Mouse (Mus musculus) gastrocnemius, postnatal 4 days (tissue): ENCODE measurements at regions not wholly inside any gene's neighbourhood (a gene's known extent, or its start where the extent isn't known, plus 50 kb on each side); places are given as distances from the start of the nearest gene placed in this dataset.

Experiments
- DNase-seq, 2 experiments: peaks; one replicate each; pipeline ENCODE4 v3.0.0; 2021 to 2022; ENCODE audit warnings: low spot score in 2 of 2, mixed read lengths in 2 of 2

DNA sequence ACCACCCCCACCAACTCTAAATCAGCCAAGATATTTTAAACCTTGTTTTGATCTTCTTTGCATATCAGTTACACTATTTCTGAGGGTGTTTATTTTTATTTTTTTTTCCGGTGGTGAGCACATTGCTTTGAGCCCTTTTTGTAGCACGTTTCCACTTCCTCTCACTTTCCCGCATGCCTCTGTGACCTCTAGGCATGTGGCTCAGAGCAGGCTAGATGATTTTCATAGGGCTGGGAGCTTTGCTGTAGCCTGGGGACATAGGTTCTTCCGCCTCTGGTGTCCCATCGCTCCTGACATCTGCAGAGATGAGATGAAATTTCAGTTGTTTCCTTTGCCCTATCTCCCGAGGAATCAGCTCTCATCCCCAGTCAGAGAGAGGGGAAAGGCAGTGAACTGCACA lies 197.3 kb upstream of the Bcl6 start:
- DNase-seq = no peak

DNA sequence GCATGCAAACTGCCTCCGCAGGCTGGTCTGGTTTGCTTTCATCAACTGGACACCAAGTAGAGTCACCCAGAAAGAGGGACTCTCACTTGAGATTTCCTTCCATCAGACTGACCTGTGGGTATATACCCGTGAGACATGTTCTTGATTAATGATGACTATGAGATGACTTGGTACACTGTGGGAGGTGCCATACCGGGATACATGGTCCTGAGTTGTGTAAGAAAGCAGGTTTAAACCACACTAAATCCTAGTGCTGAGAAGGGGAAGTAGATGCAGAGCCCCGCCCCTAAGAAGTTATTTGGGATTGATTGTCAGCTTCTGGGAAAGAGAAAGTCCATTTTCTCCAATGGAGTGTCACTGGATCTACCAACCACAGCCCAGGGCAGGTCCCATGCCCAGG lies 196.2 kb upstream of the Bcl6 start:
- no peak for DNase-seq

DNA sequence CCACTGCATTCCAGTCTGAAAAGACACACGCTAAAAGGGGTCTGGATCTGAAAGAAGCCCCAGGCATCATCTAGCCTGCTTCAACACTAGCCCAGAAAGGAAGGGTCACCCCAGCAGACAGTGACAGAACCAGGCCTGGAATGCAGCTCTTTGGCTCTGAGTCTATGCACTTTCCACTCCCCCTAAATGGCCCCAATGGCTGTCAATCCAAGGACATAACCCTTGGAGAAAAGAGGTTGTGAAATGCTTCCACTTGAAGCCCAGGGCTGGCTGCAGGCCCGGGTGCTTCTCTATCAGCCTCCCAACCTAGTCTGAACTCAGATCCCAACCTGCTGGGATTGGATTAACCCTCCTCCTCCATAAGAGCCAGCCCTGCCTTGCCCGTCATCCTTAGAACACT lies 194.6 kb upstream of the Bcl6 start:
- DNase-seq = no peak

DNA sequence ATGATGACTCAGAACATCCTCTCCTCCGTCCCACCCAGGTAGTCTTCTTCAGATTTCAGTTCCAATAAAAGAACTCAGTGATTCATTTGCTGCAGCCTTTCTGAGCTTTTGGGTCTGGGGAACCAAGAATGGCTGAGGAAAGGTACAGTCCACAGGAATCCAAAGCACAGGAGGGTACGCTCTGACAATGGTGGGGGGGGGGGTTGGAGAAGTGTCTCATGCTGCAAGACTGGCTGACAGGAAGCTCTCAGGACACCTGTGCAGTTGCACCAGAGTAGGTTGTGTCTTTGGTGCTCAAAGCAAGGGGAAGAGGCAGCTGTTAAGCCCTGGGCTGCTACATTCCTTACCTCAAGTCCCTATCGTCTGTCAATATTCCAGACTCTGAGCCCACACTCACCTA lies 192.7 kb upstream of the Bcl6 start:
- DNase-seq = no peak

DNA sequence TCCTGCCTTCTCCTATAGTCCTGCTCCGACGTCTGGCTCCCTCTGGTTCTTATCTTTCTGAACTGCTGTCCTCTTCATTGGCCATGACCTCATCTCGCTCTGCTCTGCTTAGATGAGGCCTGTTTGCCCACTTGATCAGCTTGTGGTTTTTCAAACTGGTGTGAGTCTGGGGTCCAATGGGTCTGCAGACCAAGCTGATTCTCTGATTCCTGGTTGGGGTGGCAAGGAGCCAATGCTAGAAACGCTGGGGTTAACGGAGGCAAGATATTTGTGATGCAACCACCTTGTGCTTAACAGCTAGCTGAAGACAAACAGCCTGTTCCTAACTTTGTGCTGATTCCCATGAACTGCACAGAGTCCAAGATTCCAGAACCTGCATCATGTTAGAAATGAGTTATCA lies 192.0 kb upstream of the Bcl6 start:
- no peak for DNase-seq

DNA sequence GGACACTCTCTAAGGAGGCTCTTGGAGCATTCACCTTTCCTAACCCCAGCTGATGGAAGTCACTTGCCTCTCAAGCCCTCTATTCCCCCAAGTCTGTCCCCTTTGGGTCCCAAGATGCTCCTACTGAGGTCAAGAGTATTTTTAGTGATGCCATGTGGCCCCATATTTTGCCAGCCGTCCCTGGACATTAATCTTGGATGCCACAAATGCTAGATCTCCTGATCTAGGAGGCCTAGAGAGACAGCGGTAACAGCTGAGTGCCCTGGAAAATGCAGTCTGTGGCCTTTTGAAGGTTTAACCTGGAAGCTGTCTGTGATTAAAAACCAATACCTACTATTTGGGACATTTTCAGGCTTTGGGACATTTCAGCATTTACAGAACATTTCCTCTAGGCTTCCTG lies 188.9 kb upstream of the Bcl6 start:
- no peak for DNase-seq

DNA sequence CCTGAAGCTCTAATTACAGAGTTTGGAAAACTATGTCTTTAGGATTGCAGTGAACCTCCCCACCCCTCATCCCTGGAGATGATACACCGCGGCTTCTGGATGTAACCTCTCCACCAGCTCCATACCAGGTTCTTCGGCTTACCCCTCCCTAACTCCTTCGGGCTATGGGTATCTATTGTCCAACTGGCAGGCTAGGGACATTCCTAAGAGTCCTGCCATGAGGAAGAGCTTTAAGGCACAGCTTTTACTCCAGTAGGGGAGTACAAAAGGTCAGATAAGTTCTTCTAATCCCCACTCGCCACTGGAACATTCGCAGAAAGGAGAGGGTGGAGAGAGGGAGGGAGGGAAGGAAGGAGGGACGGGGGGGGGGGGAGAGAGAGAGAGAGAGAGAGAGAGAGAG lies 188.5 kb upstream of the Bcl6 start:
- no peak for DNase-seq

DNA sequence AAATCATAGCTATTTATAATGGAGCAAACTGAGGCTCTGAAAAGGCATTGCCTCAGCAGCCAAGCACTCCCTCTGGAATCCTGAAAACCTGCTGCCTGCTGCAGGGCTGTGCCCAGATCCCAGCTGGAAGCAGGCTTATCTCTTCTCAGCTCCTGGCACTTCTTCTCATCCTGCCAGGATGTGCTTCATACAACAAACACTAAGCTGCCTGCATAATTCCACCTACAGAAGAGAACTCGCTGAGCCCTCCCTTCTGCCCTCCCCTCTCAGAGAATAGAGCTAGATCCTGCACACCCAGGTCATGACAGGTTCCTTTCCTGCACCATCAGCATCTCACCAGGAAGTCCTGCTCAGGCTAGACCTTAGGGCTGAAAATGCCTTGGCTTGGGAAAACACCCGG lies 187.4 kb upstream of the Bcl6 start:
- DNase-seq = no peak

DNA sequence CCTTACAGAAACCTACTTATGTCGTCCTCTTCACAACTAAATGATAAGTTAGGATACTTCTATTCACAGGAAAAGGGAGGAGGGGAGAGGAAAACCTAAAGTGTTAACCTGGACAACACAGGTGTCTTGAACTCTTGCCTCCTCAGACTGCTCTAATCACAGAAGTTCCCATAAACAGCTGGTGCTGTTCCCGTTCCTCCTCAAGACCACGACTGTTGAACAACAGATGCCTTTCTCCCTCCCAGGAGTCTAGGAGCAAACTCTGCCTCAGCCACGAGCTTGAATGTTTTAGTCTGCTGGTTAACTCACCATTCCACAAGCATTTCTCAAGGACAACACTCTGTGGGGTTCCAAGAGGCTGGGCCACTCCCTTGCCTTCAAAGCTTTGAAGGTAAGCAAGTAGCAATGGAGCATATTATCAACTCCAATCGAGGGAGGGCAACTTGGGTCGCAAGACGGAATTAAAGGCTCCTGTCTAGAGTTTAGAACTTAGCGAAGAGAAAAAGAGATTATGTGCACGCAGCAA lies 186.6 kb upstream of the Bcl6 start:
- no peak for DNase-seq

DNA sequence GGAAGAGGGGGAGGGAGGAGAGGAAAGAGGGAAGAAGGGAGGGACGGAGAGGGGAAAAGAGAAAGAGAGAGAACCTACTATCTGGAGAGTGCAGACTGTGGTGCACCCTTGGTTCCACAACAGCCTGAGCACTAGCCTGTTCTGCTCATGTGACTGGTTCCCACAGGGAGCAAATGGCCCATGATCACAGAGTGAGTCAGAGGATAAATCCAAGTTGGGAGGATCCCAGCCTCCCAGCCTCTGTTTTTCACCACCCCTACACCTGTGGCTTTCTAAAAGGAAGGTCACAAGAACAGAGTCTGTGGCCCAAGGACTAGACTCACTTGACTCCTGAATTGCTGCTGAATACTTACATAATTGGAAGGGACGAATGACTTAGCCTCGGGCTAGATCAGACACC lies 185.9 kb upstream of the Bcl6 start:
- no peak for DNase-seq

DNA sequence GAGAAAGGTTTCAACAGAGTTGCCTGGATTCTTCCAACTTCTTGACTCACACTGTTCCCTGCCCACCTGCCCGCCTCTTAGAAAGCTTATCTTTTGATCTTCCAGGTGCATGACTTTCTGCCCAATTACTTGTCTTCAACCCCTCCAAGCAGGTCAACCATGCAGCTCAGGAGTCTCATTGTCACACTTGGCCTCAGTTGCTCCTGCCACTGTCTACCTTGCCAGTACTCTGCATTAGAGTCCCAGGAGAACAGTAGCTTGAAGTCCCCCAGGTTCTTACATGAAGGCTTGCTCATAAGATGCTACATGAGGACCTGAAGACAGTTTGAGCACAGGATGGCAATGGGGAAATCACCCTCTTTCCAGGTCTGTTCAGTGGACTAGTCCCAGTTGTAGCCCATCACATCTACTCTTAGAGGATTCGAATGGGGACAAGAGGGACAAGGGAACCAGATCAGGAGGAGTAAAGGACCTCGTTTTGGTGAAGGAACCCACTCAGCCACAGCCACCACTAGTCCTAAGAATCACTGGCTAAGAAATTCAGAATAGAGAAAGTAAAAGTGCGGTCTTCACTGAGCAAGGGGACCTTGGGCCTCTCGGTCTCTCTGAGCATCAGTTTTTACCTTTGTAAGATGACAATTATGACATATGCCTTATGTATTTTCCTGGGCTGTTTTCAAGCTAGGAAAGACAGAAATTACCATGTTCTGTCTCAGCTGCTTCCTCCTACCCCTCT lies 185.3 kb upstream of the Bcl6 start:
- no peak for DNase-seq

DNA sequence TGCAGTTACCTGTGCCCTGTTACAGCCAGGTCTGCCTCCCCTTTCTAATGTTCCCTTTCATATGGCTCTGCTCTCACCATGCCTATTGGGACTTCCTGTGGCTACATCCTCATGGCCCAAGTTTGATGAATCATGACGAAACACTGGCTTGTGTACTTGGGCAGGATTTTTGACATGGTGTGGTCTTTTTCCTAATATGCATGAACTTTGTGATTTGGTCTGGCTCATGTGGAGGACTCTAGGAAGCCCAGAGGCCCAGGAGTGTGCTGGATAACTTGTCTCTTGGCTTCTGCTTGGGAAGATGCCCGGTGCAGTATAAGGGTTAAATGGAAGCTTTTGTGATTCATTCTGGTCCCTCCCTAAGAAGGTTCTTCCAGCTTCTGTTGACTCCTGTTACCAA lies 184.0 kb upstream of the Bcl6 start:
- DNase-seq = no peak

DNA sequence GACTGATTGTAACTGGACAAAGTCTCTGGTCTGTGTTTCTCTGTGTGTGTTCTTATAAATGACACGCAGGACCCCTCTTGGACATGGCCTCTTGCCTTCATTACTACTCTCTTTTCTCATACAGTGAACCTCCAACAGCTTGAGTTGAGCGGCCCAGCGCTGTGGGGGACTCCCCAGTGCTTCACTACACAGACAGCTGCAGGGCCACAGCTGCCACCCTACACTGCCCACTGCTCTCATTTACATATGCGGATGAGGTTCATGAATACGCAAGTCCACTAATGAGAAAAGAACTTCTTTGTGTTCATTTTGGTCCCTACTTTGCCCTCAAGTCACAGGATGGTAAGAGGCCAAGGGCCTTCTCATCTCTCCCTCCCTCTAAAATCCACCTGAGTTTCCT lies 183.4 kb upstream of the Bcl6 start:
- no peak for DNase-seq

DNA sequence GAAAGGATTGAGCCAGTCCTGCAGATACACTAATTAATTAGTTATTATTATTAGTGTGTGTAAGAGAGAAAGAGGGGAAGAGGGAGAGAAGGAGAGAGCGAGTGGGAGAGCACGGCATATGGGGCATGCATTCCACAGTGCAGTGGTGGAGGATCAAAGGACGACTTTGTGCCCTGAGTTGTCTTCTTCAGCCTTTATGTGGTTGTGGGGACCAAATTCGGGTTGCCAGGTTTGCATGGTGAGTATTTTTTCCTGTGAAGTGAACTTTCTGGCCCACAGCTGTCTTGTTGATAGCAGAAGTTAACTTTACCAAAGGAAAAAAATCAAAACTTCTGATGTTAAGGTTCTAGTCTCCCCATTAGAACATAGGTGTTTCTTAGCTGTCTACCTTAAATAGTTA lies 182.5 kb upstream of the Bcl6 start:
- no peak for DNase-seq

DNA sequence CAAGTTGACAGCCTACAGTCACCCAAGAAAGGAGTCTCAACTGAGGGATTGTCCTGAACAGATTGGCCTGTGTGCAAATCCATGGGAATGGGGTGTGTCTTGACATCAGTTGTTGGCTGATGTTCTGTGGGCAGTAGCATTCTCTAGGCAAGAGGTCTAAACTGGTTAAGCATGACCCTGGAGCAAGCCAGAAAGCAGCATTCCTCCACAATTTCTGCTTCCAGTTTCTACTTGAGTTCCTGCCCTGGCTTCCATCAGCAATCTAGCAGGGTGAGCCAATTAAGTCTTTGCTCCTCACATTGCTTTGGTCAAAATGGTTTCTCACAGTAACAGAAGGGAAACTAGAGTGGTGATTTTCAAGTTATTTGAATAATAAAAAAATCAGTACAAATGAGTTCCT lies 177.8 kb upstream of the Bcl6 start:
- DNase-seq = no peak

DNA sequence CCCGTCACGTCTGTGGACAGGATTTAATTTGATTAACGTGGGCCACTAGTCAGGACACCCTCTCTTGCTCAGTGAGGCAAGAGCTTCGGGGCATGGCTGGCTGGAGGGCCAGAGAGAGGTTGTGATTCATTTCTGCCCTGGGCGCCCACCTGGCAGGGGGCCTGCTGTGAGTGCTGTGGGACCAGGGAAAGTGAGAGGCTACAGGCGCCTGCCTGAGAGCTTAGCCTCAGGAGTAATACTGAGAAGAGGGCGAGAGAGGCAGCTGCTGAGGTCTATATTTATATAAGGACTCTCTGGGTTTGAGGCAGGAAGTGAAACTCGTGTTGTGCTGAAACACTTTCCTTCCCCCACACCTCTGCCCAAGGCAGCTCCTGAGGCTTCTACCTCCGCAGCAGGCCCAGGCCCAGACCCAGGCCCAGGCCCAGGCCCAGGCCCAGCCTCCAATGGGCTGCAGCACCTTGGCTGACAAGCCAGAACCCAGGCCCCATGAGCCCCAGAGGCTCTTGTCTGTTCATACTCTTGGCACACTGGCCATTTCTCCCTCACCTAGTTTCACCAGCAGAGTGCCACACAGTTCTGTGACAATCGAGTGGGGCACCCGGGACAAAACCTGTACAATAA lies 176.9 kb upstream of the Bcl6 start:
- DNase-seq = peak in 1 of 2 experiments; percentile 22

DNA sequence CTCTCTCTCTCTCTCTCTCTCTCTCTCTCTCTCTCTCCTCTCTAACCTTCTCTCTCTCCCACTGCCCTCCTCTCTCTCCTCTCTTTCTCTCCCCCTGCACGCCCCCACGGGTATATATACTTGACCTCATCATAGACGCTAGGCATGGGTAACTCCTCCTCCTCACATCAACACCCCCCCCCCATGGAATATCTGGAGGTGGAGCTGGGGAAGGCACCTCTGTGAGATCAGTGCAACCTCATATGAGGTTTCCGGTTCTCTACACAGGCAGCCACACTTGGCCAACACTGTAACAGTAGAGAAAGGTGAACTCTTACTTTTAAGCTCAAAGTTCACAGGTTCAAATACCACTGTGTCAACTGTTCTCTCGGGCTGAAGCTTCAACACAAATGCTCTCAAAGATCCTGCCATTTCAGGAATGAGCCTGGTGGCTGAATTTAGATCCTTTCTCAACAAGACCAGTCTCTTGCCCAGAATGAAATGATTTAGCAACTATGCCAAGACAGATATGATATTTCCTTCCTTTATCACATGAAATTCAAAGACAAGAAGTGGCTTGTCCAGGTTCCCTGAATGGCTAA lies 172.1 kb upstream of the Bcl6 start:
- DNase-seq = no peak

DNA sequence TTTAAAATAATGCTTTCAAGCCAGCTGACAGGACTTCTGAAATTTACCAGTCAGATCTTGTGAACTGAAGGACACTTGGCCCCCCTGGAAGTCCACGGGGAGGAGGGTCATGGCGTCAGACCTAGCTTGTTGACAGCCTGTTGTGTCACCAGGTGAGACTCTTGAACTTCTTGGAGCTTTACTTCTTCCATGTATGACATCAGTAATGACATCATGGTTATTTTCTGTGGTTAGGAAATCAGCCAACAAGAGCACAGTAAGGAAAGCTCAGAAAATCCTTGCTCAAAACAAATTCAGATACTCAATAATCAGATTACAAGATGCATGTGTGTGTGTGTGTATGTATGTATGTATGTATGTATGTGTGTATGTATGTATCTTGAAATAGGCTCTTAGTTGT lies 170.7 kb upstream of the Bcl6 start:
- DNase-seq = no peak

DNA sequence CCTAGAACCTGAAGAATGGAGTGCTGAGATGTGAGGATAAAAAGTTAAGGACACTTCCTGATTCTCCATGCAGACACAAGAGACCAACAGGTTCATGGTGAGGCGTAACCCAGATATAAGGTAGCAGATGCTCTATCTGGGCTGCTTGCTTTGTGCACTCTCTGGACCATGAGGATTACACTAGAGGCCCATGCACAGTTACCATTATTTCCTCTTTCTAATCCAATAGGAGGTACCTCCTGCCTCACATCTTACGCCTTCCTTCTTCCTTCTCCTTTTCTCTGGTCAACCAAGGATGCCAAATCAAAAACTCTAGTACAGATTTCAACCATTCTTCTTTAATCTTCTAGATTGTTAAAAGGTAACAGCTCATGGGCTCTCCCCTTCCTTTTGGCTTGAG lies 169.1 kb upstream of the Bcl6 start:
- DNase-seq = no peak

DNA sequence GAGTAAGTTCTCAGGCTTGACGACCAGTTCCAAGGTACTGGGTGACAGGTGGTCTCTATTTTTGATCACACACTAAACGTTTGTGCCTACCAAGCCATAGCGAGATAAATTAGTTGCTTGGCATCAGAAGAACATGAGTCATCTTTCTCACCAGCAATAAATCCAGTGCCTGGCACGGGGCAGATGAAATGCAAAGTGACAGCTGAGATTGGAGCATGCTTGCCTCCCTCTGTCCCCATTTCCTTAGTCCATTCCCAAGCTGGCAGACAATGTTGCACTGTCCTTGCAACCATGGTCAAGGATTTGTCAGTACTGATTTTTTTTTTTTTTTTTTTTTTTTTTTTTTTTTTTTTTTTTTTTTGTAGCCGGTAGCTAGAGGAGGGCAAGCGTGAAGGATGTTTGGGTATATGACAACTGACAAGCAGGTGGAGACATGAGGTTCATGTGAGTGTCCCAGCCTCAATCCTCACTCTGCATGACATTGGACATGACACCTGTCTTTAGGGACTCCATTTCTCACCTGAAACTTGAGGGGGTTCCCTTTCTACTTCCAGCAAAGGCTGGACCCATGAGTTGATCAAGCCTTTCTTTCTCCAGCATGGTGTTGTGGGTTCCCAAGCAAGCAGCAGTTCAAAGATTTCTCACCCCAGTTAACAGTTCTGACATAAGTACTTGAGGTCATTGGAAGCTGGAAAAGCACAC lies 168.2 kb upstream of the Bcl6 start:
- DNase-seq = peak in 1 of 2 experiments; percentile 20

DNA sequence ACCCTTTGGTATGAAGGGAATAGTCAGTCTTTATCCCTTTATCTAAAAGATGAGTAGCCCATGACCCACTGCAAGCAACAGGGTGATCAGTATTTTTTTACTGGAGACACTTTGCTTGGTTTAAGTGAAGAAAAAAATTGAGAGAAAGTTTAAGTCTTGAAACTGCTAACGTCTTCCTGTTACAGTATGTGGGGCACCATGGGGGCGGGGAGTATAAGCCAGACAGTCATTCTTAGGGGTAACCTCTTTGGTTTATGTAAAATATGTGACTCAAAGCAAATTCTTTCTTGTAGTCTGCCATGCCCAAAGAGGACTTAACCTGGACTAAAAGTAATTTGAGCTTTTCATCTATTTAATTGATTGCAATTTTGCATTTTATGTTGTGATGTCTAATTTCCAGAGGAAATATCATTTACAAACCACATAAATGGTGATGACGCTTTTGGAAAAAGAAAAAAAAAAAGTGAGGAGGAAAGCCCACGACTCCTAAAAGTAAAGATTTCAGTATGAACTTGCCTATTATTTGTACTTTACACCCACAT lies 166.2 kb upstream of the Bcl6 start:
- no peak for DNase-seq

DNA sequence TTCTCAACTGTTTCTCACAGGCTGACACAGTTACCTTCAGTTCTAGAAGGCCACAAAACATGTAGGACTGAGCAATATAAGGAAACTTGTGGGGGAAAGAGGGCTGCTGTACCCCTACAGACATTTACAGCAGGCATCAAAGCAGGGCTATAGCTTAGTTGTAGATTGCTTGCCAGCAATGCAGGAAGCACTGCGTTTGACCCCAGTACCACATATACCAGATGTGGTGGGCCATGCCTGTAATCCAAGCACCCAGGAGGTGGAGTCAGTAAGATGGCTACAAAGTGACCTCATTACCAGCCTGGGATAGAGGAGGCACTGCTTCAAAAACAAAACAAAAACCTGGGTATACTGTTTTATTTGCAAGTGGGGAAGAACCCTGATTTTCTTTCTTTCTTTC lies 165.3 kb upstream of the Bcl6 start:
- DNase-seq = no peak
